Mouse (Mus musculus) liver, postnatal 0 days (tissue): Measurements from ENCODE around the gene Btd.

ENCODE experiments used
- CTCF ChIP-seq: sonication (generic); IDR thresholded peaks from 2 replicates; pipeline ENCODE4 v1.5.1; 2016; ENCODE audit warnings: antibody characterized with exemption, low read depth
- EP300 ChIP-seq: IDR thresholded peaks from 2 replicates; pipeline ENCODE4 v1.6.1; 2016; ENCODE audit warnings: antibody characterized with exemption, low read depth, mild to moderate bottlenecking

DNA sequence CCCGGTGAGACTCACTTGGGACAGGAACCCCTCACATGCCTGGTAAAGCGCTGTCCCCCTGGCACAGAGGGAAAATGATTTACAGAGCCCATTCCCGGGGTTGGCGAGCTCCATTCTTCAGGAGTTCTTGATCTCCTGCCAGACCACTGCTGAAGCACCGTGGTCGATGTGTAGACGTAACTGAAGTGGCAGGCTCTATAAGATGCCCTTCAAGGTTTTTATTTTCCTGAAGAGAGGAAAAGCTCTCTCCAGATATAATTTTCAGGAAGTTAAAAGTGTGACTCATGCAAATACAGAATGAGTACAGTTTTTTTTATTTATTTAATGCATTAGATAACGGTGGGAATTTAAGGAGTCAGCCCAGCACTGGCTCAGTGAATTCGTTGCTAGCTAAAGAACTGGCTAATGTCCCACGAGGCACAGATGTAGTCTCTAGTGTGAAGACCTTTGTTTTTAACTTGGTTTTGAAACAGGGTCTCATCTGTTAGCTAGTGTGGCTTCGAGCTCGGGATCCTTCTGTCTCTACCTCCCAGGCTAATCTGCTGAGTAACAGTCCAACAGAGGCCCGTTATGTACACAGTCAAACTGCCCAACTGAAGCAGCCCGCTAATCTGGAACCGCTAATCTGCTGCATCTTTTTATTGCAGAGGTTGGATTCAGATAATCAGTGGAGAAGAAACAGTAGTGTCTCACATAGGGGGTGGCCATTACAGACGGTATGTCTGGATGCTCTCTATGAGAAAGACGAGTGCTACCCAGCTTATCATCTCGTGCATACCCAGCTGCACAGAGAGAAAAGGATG, 23.5 kb downstream of the Btd start:
- no peak for TF ChIP-seq EP300
- TF ChIP-seq CTCF: no peak
